Mouse (Mus musculus) urinary bladder, postnatal 36 days (tissue): ENCODE measurements around the gene Matn1.

Source experiments
- DNase-seq, 2 experiments: peaks; one replicate each; pipeline ENCODE4 v3.0.0; 2022; ENCODE audit warnings: low spot score in 2 of 2, mixed read lengths in 1 of 2

Matn1 gene

GRCm38 (mm10) chr4:130917564-130917963 is 26.6 kb upstream of the Matn1 start:
- no peak for DNase-seq

- no peak for DNase-seq
These were observed 25.1 kb upstream of the Matn1 start for GRCm38 (mm10) chr4:130918805-130919749.

GRCm38 (mm10) chr4:130919750-130920356 is 24.3 kb upstream of the Matn1 start:
- DNase-seq = no peak

GRCm38 (mm10) chr4:130920951-130921693 is 23.1 kb upstream of the Matn1 start:
- DNase-seq = no peak

GRCm38 (mm10) chr4:130921986-130922385 is 22.2 kb upstream of the Matn1 start:
- DNase-seq = no peak

- DNase-seq = no peak
These were observed 17.9 kb upstream of the Matn1 start for GRCm38 (mm10) chr4:130926274-130926673.

GRCm38 (mm10) chr4:130927821-130928220 is 16.4 kb upstream of the Matn1 start:
- no peak for DNase-seq

- DNase-seq = no peak
These were observed 1.5 kb upstream of the Matn1 start for GRCm38 (mm10) chr4:130942644-130943043.

- DNase-seq = no peak
These were observed 594 bp downstream of the Matn1 start for GRCm38 (mm10) chr4:130944779-130945178.

GRCm38 (mm10) chr4:130947094-130947647 is 3.0 kb downstream of the Matn1 start:
- DNase-seq = peak in 1 of 2 experiments; percentile 7

GRCm38 (mm10) chr4:130949821-130950384 is 5.7 kb downstream of the Matn1 start:
- DNase-seq = no peak

GRCm38 (mm10) chr4:130952531-130952930 is 8.3 kb downstream of the Matn1 start:
- peak; percentile 16 to 21 for DNase-seq

- DNase-seq = no peak
These were observed 13.0 kb downstream of the Matn1 start for GRCm38 (mm10) chr4:130957156-130957555.

- DNase-seq = no peak
These were observed 14.6 kb downstream of the Matn1 start for GRCm38 (mm10) chr4:130958812-130959211.

GRCm38 (mm10) chr4:130959678-130960077 is 15.5 kb downstream of the Matn1 start:
- DNase-seq = no peak

- peak; percentile 76 to 78 for DNase-seq
These were observed 16.0 kb downstream of the Matn1 start for GRCm38 (mm10) chr4:130960118-130960734.

- no peak for DNase-seq
These were observed 27.1 kb downstream of the Matn1 start for GRCm38 (mm10) chr4:130971278-130971677.

GRCm38 (mm10) chr4:130972421-130972829 is 28.2 kb downstream of the Matn1 start:
- DNase-seq = no peak

- DNase-seq = no peak
These were observed 29.4 kb downstream of the Matn1 start for GRCm38 (mm10) chr4:130973332-130974263.

GRCm38 (mm10) chr4:130978981-130979380 is 34.8 kb downstream of the Matn1 start:
- DNase-seq = peak in 1 of 2 experiments; percentile 9
